Mouse (Mus musculus) limb, embryonic 10.5 days (tissue): ENCODE results near the gene Ccdc42. TPM values are rescaled to one million over a fixed set of nuclear protein-coding genes. Genes with fewer than 3 reads are reported as not detected.

ENCODE experiments used
- DNase-seq: peaks from one replicate; pipeline ENCODE4 v3.0.0-alpha.2; 2017; ENCODE audit warnings: low spot score
- H3K27ac ChIP-seq: fragments of 300-500 bp; sonication (generic); 2 replicates; pipeline ENCODE4 v1.5.1; 2016; ENCODE audit warnings: mild to moderate bottlenecking
- H3K27me3 ChIP-seq: fragments of 300-500 bp; sonication (generic); 2 replicates; pipeline ENCODE4 v1.6.1; 2016; ENCODE audit warnings: low read depth, mild to moderate bottlenecking; ENCODE audit not compliant: poor library complexity, severe bottlenecking
- H3K36me3 ChIP-seq: fragments of 300-500 bp; sonication (generic); 2 replicates; pipeline ENCODE4 v1.6.1; 2016; ENCODE audit warnings: mild to moderate bottlenecking, moderate library complexity
- H3K4me1 ChIP-seq: fragments of 300-500 bp; sonication (generic); 2 replicates; pipeline ENCODE4 v1.6.1; 2016
- H3K4me3 ChIP-seq: fragments of 300-500 bp; sonication (generic); 2 replicates; pipeline ENCODE4 v1.5.1; 2016; ENCODE audit warnings: mild to moderate bottlenecking, moderate library complexity
- H3K9me3 ChIP-seq: fragments of 300-500 bp; sonication (generic); replicated peaks from 2 replicates; pipeline ENCODE4 v1.6.1; 2016; ENCODE audit warnings: mild to moderate bottlenecking
- WGBS: fragments of 180-500 bp; shearing (Covaris S2); methylation state at CpG from one replicate; pipeline ENCODE4 v1.1.7; 2016; 5-methylcytosine and 5-hydroxymethylcytosine counted together
- polyA plus RNA-seq: library from polyadenylated mRNA; unstranded; fragments of >200 nt; fragmentation: Nextera tagmentation; extraction: Ambion mirVana; gene quantifications from 2 replicates; pipeline ENCODE4 v1.2.1, GENCODE M21; 2016

Ccdc42 gene
- polyA plus RNA-seq, 1 experiment from 2014 or later, result 0.89 TPM

GRCm38 (mm10) chr11:68637861-68638615 lies 51.2 kb downstream of the Ccdc42 start:
- no peaks in the 10 kb centered on the region for H3K36me3 ChIP-seq
- peaks cover 35% of the 10 kb centered on the region for H3K4me1 ChIP-seq
- no peaks in the 10 kb centered on the region for H3K9me3 ChIP-seq
- H3K4me3 ChIP-seq, result peak overlapping the region; percentile 22
- WGBS, result 15% methylated on average over 10 of the region's 10 CpGs
- peak; percentile 71 for DNase-seq
- H3K27me3 ChIP-seq, result no peaks in the 10 kb centered on the region
- peak overlapping the region; percentile 94 for H3K27ac ChIP-seq

DNA sequence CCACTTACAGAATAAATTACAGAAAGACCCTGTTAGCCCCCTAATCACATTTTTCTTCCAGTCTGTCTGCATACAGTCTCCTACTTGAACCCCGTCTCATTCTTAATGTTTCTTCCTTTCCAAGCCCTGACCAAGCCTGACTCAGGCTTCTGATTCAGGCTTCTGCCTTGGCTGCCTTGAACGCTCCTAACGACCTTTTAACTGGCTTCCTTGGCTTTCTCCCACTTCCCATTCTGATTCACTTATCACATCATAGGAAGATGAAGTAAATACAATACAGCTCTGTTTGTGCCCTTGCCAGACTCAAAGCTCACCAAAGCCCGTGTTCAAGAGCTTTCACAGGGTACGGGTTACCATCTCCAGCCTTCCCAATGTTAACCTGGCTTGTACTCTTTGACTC lies 54.5 kb downstream of the Ccdc42 start:
- H3K4me3 ChIP-seq, result no peak overlapping the region
- H3K4me1 ChIP-seq, result peaks cover 34% of the 10 kb centered on the region
- no peaks in the 10 kb centered on the region for H3K9me3 ChIP-seq
- DNase-seq, result no peak
- H3K27ac ChIP-seq, result no peak overlapping the region
- no peaks in the 10 kb centered on the region for H3K36me3 ChIP-seq
- WGBS, result 85% methylated on average over 5 of the region's 5 CpGs
- H3K27me3 ChIP-seq, result no peaks in the 10 kb centered on the region

DNA sequence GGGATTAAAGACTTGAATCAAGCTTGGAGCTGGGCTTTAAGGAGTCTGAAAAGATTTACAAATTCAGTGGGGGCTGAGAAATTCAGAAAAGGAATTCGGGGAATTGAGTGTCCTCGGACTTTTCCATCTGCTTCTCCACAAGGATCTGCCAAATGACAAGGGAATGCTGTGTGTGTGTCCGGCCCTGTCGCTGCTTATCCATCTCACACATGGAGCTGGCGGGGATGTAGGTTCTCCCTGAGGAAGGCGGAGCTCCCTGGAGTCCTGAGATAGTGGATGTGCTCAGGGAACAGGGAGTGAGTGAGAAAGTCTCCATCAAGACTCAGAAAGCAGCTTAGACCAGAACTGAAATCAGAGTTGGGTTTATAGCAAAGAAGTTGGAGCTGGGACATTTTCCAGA lies 58.0 kb downstream of the Ccdc42 start:
- H3K27me3 ChIP-seq, result no peaks in the 10 kb centered on the region
- H3K36me3 ChIP-seq, result no peaks in the 10 kb centered on the region
- H3K9me3 ChIP-seq, result no peaks in the 10 kb centered on the region
- 74% methylated on average over 6 of the region's 6 CpGs for whole genome bisulfite sequencing
- no peak for DNase-seq
- H3K4me1 ChIP-seq, result peaks cover 26% of the 10 kb centered on the region
- H3K4me3 ChIP-seq, result no peak overlapping the region
- H3K27ac ChIP-seq, result no peak overlapping the region

Other genes starting within 250 kb of the Ccdc42 start
- 4.8 and 7.7 TPM in 2 replicates for gene Ntn1, start 186.2 kb upstream of the Ccdc42 start, polyA plus RNA-seq
- gene Pik3r5, start 154.9 kb upstream of the Ccdc42 start, polyA plus RNA-seq, result 1.3 and 1.5 TPM in 2 replicates
- gene Pik3r6, start 84.0 kb upstream of the Ccdc42 start, polyA plus RNA-seq, result 1.9 and 2.7 TPM in 2 replicates
- gene Mfsd6l, start 30.8 kb upstream of the Ccdc42 start, polyA plus RNA-seq, result 0.11 and 0.16 TPM in 2 replicates
- gene Myh10, start 104.5 kb downstream of the Ccdc42 start, polyA plus RNA-seq, result 138 and 176 TPM in 2 replicates